Mouse (Mus musculus): ENCODE data around the gene Rnf34.

Gene Rnf34

GRCm38 (mm10) chr5:122900558-122901171 lies 50.8 kb downstream of the Rnf34 start:
- DNase-seq (ENCODE audit: low spot score in 2 of 2), result no peak

- no peak for DNase-seq (ENCODE audit: low spot score in 2 of 2)
These were observed 51.3 kb downstream of the Rnf34 start for GRCm38 (mm10) chr5:122901179-122901578.

- no peak for DNase-seq (ENCODE audit: low spot score in 2 of 2)
These were observed 51.8 kb downstream of the Rnf34 start for GRCm38 (mm10) chr5:122901666-122902065.

GRCm38 (mm10) chr5:122902228-122902627 lies 52.4 kb downstream of the Rnf34 start:
- DNase-seq (ENCODE audit: low spot score in 2 of 2), result no peak

GRCm38 (mm10) chr5:122903165-122903564 lies 53.3 kb downstream of the Rnf34 start:
- DNase-seq (ENCODE audit: low spot score in 2 of 2), result no peak

- DNase-seq (ENCODE audit: low spot score in 2 of 2), result no peak
These were observed 57.3 kb downstream of the Rnf34 start for GRCm38 (mm10) chr5:122907182-122907581.

GRCm38 (mm10) chr5:122908001-122908400 lies 58.2 kb downstream of the Rnf34 start:
- no peak for DNase-seq (ENCODE audit: low spot score in 2 of 2)

- DNase-seq (ENCODE audit: low spot score in 2 of 2), result no peak
These were observed 59.6 kb downstream of the Rnf34 start for GRCm38 (mm10) chr5:122909481-122909880.

GRCm38 (mm10) chr5:122912863-122913262 lies 63.0 kb downstream of the Rnf34 start:
- DNase-seq (ENCODE audit: low spot score in 2 of 2), result no peak

- no peak for DNase-seq (ENCODE audit: low spot score in 2 of 2)
These were observed 66.3 kb downstream of the Rnf34 start for GRCm38 (mm10) chr5:122916147-122916546.

- peak in 1 of 2 experiments; percentile 22 for DNase-seq (ENCODE audit: low spot score in 2 of 2)
These were observed 68.3 kb downstream of the Rnf34 start for GRCm38 (mm10) chr5:122917982-122918711.

- DNase-seq (ENCODE audit: low spot score in 2 of 2), result no peak
These were observed 70.7 kb downstream of the Rnf34 start for GRCm38 (mm10) chr5:122920557-122920956.

All from spleen, postnatal 36 days (tissue).